Comparison of ENCODE assay signal across 9 mouse cellular contexts in genomic region chr2:85561187-85561586, GRCm38 (mm10). TPM values are rescaled to one million over a fixed set of nuclear protein-coding genes. Genes with fewer than 3 reads are reported as not detected.
DNase-seq lines count a peak whose midpoint lies in the region; ATAC-seq and TF ChIP-seq lines count a peak whose summit lies in the region.
"Had no signal": no experiment of that assay in that cellular context is flagged by ENCODE, and none has a peak within 500 bp of the region (broad histone marks: within the 10 kb centered on the region; RNA-seq: fewer than 3 reads in every experiment).

No protein-coding gene starts in this region.

- ATAC-seq in hindbrain, embryonic 11.5 days (ENCODE audit: low FRiP score): peak; percentile 65; the same call in 1 of the 2 replicates
- ATAC-seq in neural tube, embryonic 11.5 days (ENCODE audit: insufficient read depth, low FRiP score, low TSS enrichment): peak; percentile 83

- H3K9me3 ChIP-seq in ES-E14 (ENCODE audit: control insufficient read depth, insufficient read depth, low read depth, low read length): no peaks in the 10 kb centered on the region
- H3K9me3 ChIP-seq in hindbrain, embryonic 11.5 days (ENCODE audit: control insufficient read depth, low read length): no peaks in the 10 kb centered on the region
- no peaks in the 10 kb centered on the region for H3K9me3 ChIP-seq in neural tube, embryonic 11.5 days (ENCODE audit: control insufficient read depth, low read length)
- H3K9me3 ChIP-seq: liver, embryonic 13.5 days had no signal

- H3K9ac ChIP-seq in ES-E14 (ENCODE audit: insufficient read depth, low read depth, low read length, poor library complexity, severe bottlenecking): no peak overlapping the region
- no peak overlapping the region for H3K9ac ChIP-seq in hindbrain, embryonic 11.5 days (ENCODE audit: low read depth, low read length)
- H3K9ac ChIP-seq in neural tube, embryonic 11.5 days (ENCODE audit: low read length): no peak overlapping the region
- H3K9ac ChIP-seq: liver, embryonic 13.5 days had no signal

- H3K27me3 ChIP-seq in hindbrain, embryonic 11.5 days (ENCODE audit: control insufficient read depth, insufficient read depth, low read length): no peaks in the 10 kb centered on the region
- H3K27me3 ChIP-seq in neural tube, embryonic 11.5 days (ENCODE audit: control insufficient read depth, insufficient read depth, low read length): no peaks in the 10 kb centered on the region
- H3K27me3 ChIP-seq: liver, embryonic 13.5 days had no signal

- in situ Hi-C loops in ES-E14 (cut with MboI; ENCODE audit: low sequenced_read_pairs in 2 of 2, unreplicated experiment in 2 of 2): loop anchor here (10.0 kb wide), 2 partner anchors 316 to 436 kb away; no protein-coding TSS in a partner anchor

- no peaks in the 10 kb centered on the region for H3K4me1 ChIP-seq in ES-E14 (ENCODE audit: control insufficient read depth in 2 of 2, insufficient read depth in 2 of 2, low read length in 2 of 2, poor library complexity in 1 of 2)
- H3K4me1 ChIP-seq in cortical plate, adult 2 months (ENCODE audit: control insufficient read depth, insufficient read depth, low read length): no peaks in the 10 kb centered on the region
- H3K4me1 ChIP-seq in hindbrain, embryonic 11.5 days (replicated peaks; ENCODE audit: control insufficient read depth, insufficient read depth, low read length): no peaks in the 10 kb centered on the region
- no peaks in the 10 kb centered on the region for H3K4me1 ChIP-seq in neural tube, embryonic 11.5 days (ENCODE audit: control insufficient read depth, insufficient read depth, low read length)
- H3K4me1 ChIP-seq: liver, embryonic 13.5 days had no signal

- peak; percentile 13 for DNase-seq in gastrocnemius, adult 18-20 months (ENCODE audit: low spot score)
- no peak for DNase-seq in gastrocnemius, postnatal 4 days (ENCODE audit: low spot score in 2 of 2)
- peak; percentile 30 for DNase-seq in ES-E14 (ENCODE audit: low read depth, low spot score)
- peak; percentile 49 for DNase-seq in hindbrain, embryonic 11.5 days (ENCODE audit: low spot score)
- peak; percentile 23 to 44 for DNase-seq in left cerebral cortex, adult 18-20 months (ENCODE audit: low spot score in 2 of 2)
- peak; percentile 42 for DNase-seq in neural tube, embryonic 11.5 days (ENCODE audit: low spot score)
- no peak for DNase-seq in urinary bladder, postnatal 25 days (ENCODE audit: low spot score)
- DNase-seq: liver, embryonic 13.5 days had no signal

- H3K4me3 ChIP-seq in ES-E14 (ENCODE audit: insufficient read depth in 1 of 2, low read depth in 1 of 2, low read length in 2 of 2, poor library complexity in 1 of 2, severe bottlenecking in 1 of 2): no peak overlapping the region
- no peak overlapping the region for H3K4me3 ChIP-seq in cortical plate, adult 2 months (ENCODE audit: insufficient read depth, low read length)
- H3K4me3 ChIP-seq in hindbrain, embryonic 11.5 days (ENCODE audit: low read depth, low read length): no peak overlapping the region
- H3K4me3 ChIP-seq in neural tube, embryonic 11.5 days (ENCODE audit: low read depth, low read length): no peak overlapping the region
- H3K4me3 ChIP-seq: liver, embryonic 13.5 days had no signal

- TF ChIP-seq CTCF in cortical plate, adult 2 months (IDR thresholded peaks at IDR 0.05; ENCODE audit: extremely low read depth, insufficient read depth, low read length): peak; percentile 82

- H3K27ac ChIP-seq in ES-E14 (ENCODE audit: insufficient read depth, low read depth, low read length, poor library complexity, severe bottlenecking): no peak overlapping the region
- no peak overlapping the region for H3K27ac ChIP-seq in cortical plate, adult 2 months (ENCODE audit: insufficient read depth, low read length)
- H3K27ac ChIP-seq in hindbrain, embryonic 11.5 days (ENCODE audit: low read depth, low read length): no peak overlapping the region
- H3K27ac ChIP-seq in neural tube, embryonic 11.5 days (ENCODE audit: low read depth, low read length): no peak overlapping the region
- H3K27ac ChIP-seq: liver, embryonic 13.5 days had no signal

- no peak overlapping the region for H3K4me2 ChIP-seq in hindbrain, embryonic 11.5 days (replicated peaks; ENCODE audit: low read depth, low read length)
- H3K4me2 ChIP-seq in neural tube, embryonic 11.5 days (ENCODE audit: low read depth): no peak overlapping the region
- H3K4me2 ChIP-seq: liver, embryonic 13.5 days had no signal

- WGBS in hindbrain, embryonic 11.5 days: 24% methylated on average over 4 of the region's 4 CpGs
- WGBS in neural tube, embryonic 11.5 days: 24% methylated on average over 4 of the region's 4 CpGs

- TF ChIP-seq POLR2A in cortical plate, adult 2 months (IDR thresholded peaks at IDR 0.05; ENCODE audit: extremely low read depth, insufficient read depth, low read length): no peak

- no peaks in the 10 kb centered on the region for H3K36me3 ChIP-seq in ES-E14 (ENCODE audit: control insufficient read depth, insufficient read depth, low read length, poor library complexity, severe bottlenecking)
- H3K36me3 ChIP-seq in hindbrain, embryonic 11.5 days (ENCODE audit: control insufficient read depth, insufficient read depth, low read length): no peaks in the 10 kb centered on the region
- H3K36me3 ChIP-seq in neural tube, embryonic 11.5 days (ENCODE audit: control insufficient read depth, insufficient read depth, low read length): no peaks in the 10 kb centered on the region
- H3K36me3 ChIP-seq: liver, embryonic 13.5 days had no signal

TF ChIP-seq in ES-E14, 5 proteins besides CTCF, POLR2A, EP300 and RAD21:
- TF ChIP-seq ZC3H11A (IDR thresholded peaks at IDR 0.05; ENCODE audit: borderline replicate concordance, low read depth, low read length) (peak; percentile 70; the same call in 1 of the 2 replicates), MAFK (IDR thresholded peaks at IDR 0.05; ENCODE audit: insufficient read depth, low read depth, low read length) (no peak)

RNA-seq across cellular contexts. Expression of gene Olfr996, which starts 17.8 kb away (rescaled TPM):
- not detected for total RNA-seq in gastrocnemius, adult 18-20 months (2021)
- not detected for total RNA-seq in gastrocnemius, postnatal 4 days (2021)
- total RNA-seq in ES-E14 (2012; rRNA removed): not detected in 2 replicates
- not detected in 2 replicates for polyA plus RNA-seq in cortical plate, adult 2 months (2012; rRNA removed)
- not detected in 2 replicates for polyA plus RNA-seq in hindbrain, embryonic 11.5 days (2014; fragmentation: Nextera tagmentation; extraction: Ambion mirVana)
- not detected for total RNA-seq in left cerebral cortex, adult 18-20 months (2021)
- not detected in 2 replicates for polyA plus RNA-seq in neural tube, embryonic 11.5 days (2014; fragmentation: Nextera tagmentation; extraction: Ambion mirVana)
- polyA plus RNA-seq: liver, embryonic 13.5 days had no signal

RNA-seq across cellular contexts. Expression of gene Olfr998, which starts 27.6 kb away (rescaled TPM):
- total RNA-seq in gastrocnemius, adult 18-20 months (2021): not detected
- total RNA-seq in gastrocnemius, postnatal 4 days (2021): not detected
- not detected in 2 replicates for total RNA-seq in ES-E14 (2012; rRNA removed)
- not detected in 2 replicates for polyA plus RNA-seq in cortical plate, adult 2 months (2012; rRNA removed)
- polyA plus RNA-seq in hindbrain, embryonic 11.5 days (2014; fragmentation: Nextera tagmentation; extraction: Ambion mirVana): not detected in 2 replicates
- not detected for total RNA-seq in left cerebral cortex, adult 18-20 months (2021)
- not detected in 2 replicates for polyA plus RNA-seq in neural tube, embryonic 11.5 days (2014; fragmentation: Nextera tagmentation; extraction: Ambion mirVana)
- polyA plus RNA-seq: liver, embryonic 13.5 days had no signal

RNA-seq across cellular contexts. Expression of gene 4833423E24Rik, which starts 42.4 kb away (rescaled TPM):
- total RNA-seq in gastrocnemius, adult 18-20 months (2021): not detected
- total RNA-seq in gastrocnemius, postnatal 4 days (2021): under 1 TPM; 0.18 to 0.34 TPM
- not detected in 2 replicates for total RNA-seq in ES-E14 (2012; rRNA removed)
- polyA plus RNA-seq in cortical plate, adult 2 months (2012; rRNA removed): 0.06 TPM in 1 of 2 replicates, not detected in the other
- 0.17 TPM in 1 of 2 replicates, not detected in the other for polyA plus RNA-seq in hindbrain, embryonic 11.5 days (2014; fragmentation: Nextera tagmentation; extraction: Ambion mirVana)
- total RNA-seq in left cerebral cortex, adult 18-20 months (2021): not detected
- not detected in 2 replicates for polyA plus RNA-seq in neural tube, embryonic 11.5 days (2014; fragmentation: Nextera tagmentation; extraction: Ambion mirVana)
- polyA plus RNA-seq: liver, embryonic 13.5 days had no signal

RNA-seq across cellular contexts. Expression of gene Olfr1000, which starts 50.5 kb away (rescaled TPM):
- not detected for total RNA-seq in gastrocnemius, adult 18-20 months (2021)
- total RNA-seq in gastrocnemius, postnatal 4 days (2021): not detected
- not detected in 2 replicates for total RNA-seq in ES-E14 (2012; rRNA removed)
- polyA plus RNA-seq in cortical plate, adult 2 months (2012; rRNA removed): not detected in 2 replicates
- polyA plus RNA-seq in hindbrain, embryonic 11.5 days (2014; fragmentation: Nextera tagmentation; extraction: Ambion mirVana): not detected in 2 replicates
- not detected for total RNA-seq in left cerebral cortex, adult 18-20 months (2021)
- not detected in 2 replicates for polyA plus RNA-seq in neural tube, embryonic 11.5 days (2014; fragmentation: Nextera tagmentation; extraction: Ambion mirVana)
- polyA plus RNA-seq: liver, embryonic 13.5 days had no signal

Comparison
In these comparisons a context has a peak if more than half of its experiments do, and no peak if none do; other contexts are left out.
1. DNase-seq: peak in gastrocnemius, adult 18-20 months (single experiment), ES-E14 (single experiment), hindbrain, embryonic 11.5 days (single experiment), left cerebral cortex, adult 18-20 months (2 of 2) and neural tube, embryonic 11.5 days (single experiment); none in gastrocnemius, postnatal 4 days (0 of 2) and urinary bladder, postnatal 25 days (single experiment).